In genomic region chr19:40588847-40589529, GRCm38 (mm10) we compare ENCODE assay signal across 7 mouse cellular contexts. TPM values are rescaled to one million over a fixed set of nuclear protein-coding genes. Genes with fewer than 3 reads are reported as not detected.
DNase-seq lines count a peak whose midpoint lies in the region; ATAC-seq lines count a peak whose summit lies in the region.

No protein-coding gene starts in this region.

- H3K4me1 ChIP-seq in intestine, embryonic 15.5 days (replicated peaks): peaks cover 5% of the 10 kb centered on the region
- H3K4me1 ChIP-seq in midbrain, embryonic 10.5 days: peaks cover 32% of the 10 kb centered on the region

- WGBS in intestine, embryonic 15.5 days: under 1% methylated on average over 18 of the region's 18 CpGs
- 2% methylated on average over 18 of the region's 18 CpGs for WGBS in midbrain, embryonic 10.5 days

- peak; percentile 64 for ATAC-seq in intestine, embryonic 15.5 days

- intact Hi-C loops in left cerebral cortex, postnatal 25 days (cut with DNase I): loop anchor here (5.0 kb wide), 1 partner anchor 243 kb away; the partner anchor contains the start of gene Ccnj

- peak overlapping the region; percentile 71 for H3K4me2 ChIP-seq in intestine, embryonic 15.5 days (replicated peaks)

- peak overlapping the region; percentile 86 for H3K4me3 ChIP-seq in intestine, embryonic 15.5 days (replicated peaks)
- peak overlapping the region; percentile 88 for H3K4me3 ChIP-seq in midbrain, embryonic 10.5 days

- peak overlapping the region; percentile 22 for H3K9ac ChIP-seq in intestine, embryonic 15.5 days

- DNase-seq in adrenal gland, adult 18-20 months (ENCODE audit: low spot score in 2 of 2): peak; percentile 80 to 88
- peak; percentile 94 for DNase-seq in embryo, embryonic 11 days
- DNase-seq in gastrocnemius, postnatal 25 days: peak; percentile 73
- peak; percentile 84 to 93 for DNase-seq in left cerebral cortex, postnatal 25 days (ENCODE audit: low spot score in 2 of 2)
- DNase-seq in midbrain, embryonic 10.5 days (ENCODE audit: low spot score): peak; percentile 91
- DNase-seq in right cerebral cortex, postnatal 4 days: peak; percentile 96

- no peaks in the 10 kb centered on the region for H3K36me3 ChIP-seq in intestine, embryonic 15.5 days
- peaks cover 25% of the 10 kb centered on the region for H3K36me3 ChIP-seq in midbrain, embryonic 10.5 days

- peak overlapping the region; percentile 77 for H3K27ac ChIP-seq in intestine, embryonic 15.5 days
- H3K27ac ChIP-seq in midbrain, embryonic 10.5 days (replicated peaks): peak overlapping the region; percentile 91

- H3K27me3 ChIP-seq in intestine, embryonic 15.5 days (replicated peaks): no peaks in the 10 kb centered on the region
- no peaks in the 10 kb centered on the region for H3K27me3 ChIP-seq in midbrain, embryonic 10.5 days (ENCODE audit: low read depth, poor library complexity, severe bottlenecking)

- no peaks in the 10 kb centered on the region for H3K9me3 ChIP-seq in intestine, embryonic 15.5 days
- H3K9me3 ChIP-seq in midbrain, embryonic 10.5 days (replicated peaks): no peaks in the 10 kb centered on the region

RNA-seq across cellular contexts. Expression of gene Aldh18a1, which starts 0.7 kb away (rescaled TPM):
- 10 to 100 TPM in 1 of 2 experiments, 1 to 10 TPM in 1; 9.6 to 32.5 TPM for total RNA-seq in adrenal gland, adult 18-20 months (2021)
- 1 to 10 TPM; 5.2 to 6.5 TPM for total RNA-seq in gastrocnemius, postnatal 25 days (2021)
- polyA plus RNA-seq in intestine, embryonic 15.5 days (2015; fragmentation: Nextera tagmentation; extraction: Ambion mirVana): 211 and 228 TPM in 2 replicates
- total RNA-seq in left cerebral cortex, postnatal 25 days (2021): 10 to 100 TPM; 23.1 to 30.4 TPM
- 98.0 and 105 TPM in 2 replicates for polyA plus RNA-seq in midbrain, embryonic 10.5 days (2016; fragmentation: Nextera tagmentation; extraction: Ambion mirVana)

RNA-seq across cellular contexts. Expression of gene Tctn3, which starts 23.0 kb away (rescaled TPM):
- total RNA-seq in adrenal gland, adult 18-20 months (2021): 1 to 10 TPM; 4.6 to 5.2 TPM
- total RNA-seq in gastrocnemius, postnatal 25 days (2021): 1 to 10 TPM; 1.4 to 2.2 TPM
- 9.8 and 10.5 TPM in 2 replicates for polyA plus RNA-seq in intestine, embryonic 15.5 days (2015; fragmentation: Nextera tagmentation; extraction: Ambion mirVana)
- 10 to 100 TPM; 22.4 to 24.5 TPM for total RNA-seq in left cerebral cortex, postnatal 25 days (2021)
- polyA plus RNA-seq in midbrain, embryonic 10.5 days (2016; fragmentation: Nextera tagmentation; extraction: Ambion mirVana): 11.9 and 12.4 TPM in 2 replicates

RNA-seq across cellular contexts. Expression of gene Entpd1, which starts 23.2 kb away (rescaled TPM):
- 10 to 100 TPM; 36.3 to 49.7 TPM for total RNA-seq in adrenal gland, adult 18-20 months (2021)
- 10 to 100 TPM; 13.7 to 15.8 TPM for total RNA-seq in gastrocnemius, postnatal 25 days (2021)
- polyA plus RNA-seq in intestine, embryonic 15.5 days (2015; fragmentation: Nextera tagmentation; extraction: Ambion mirVana): 7.0 and 7.8 TPM in 2 replicates
- total RNA-seq in left cerebral cortex, postnatal 25 days (2021): 10 to 100 TPM; 18.9 to 22.6 TPM
- polyA plus RNA-seq in midbrain, embryonic 10.5 days (2016; fragmentation: Nextera tagmentation; extraction: Ambion mirVana): 4.0 and 6.2 TPM in 2 replicates

Comparison
In these comparisons a context has a peak if more than half of its experiments do, and no peak if none do; other contexts are left out.
1. Peak in every context shown above with its lines: DNase-seq, ATAC-seq, H3K4me3 ChIP-seq and H3K27ac ChIP-seq.